In genomic region chr10:18365432-18365831, GRCm38 (mm10) we compare ENCODE assay signal across 17 mouse cellular contexts. TPM values are rescaled to one million over a fixed set of nuclear protein-coding genes. Genes with fewer than 3 reads are reported as not detected.
"Had no signal": no experiment of that assay in that cellular context is flagged by ENCODE, and none has a peak within 500 bp of the region (broad histone marks: within the 10 kb centered on the region; RNA-seq: fewer than 3 reads in every experiment).

No protein-coding gene starts in this region.

- H3K36me3 ChIP-seq: liver, embryonic 15.5 days; lung, embryonic 15.5 days; midbrain, embryonic 13.5 days; midbrain, embryonic 15.5 days; neural tube, embryonic 12.5 days; stomach, embryonic 15.5 days had no signal

- H3K4me2 ChIP-seq: liver, embryonic 15.5 days; lung, embryonic 15.5 days; midbrain, embryonic 11.5 days; midbrain, embryonic 13.5 days; midbrain, embryonic 15.5 days; neural tube, embryonic 12.5 days; stomach, embryonic 15.5 days had no signal

- H3K9me3 ChIP-seq: liver, embryonic 15.5 days; lung, embryonic 15.5 days; midbrain, embryonic 13.5 days; midbrain, embryonic 15.5 days; neural tube, embryonic 12.5 days; stomach, embryonic 15.5 days had no signal

- ATAC-seq: liver, postnatal 0 days; lung, postnatal 0 days; midbrain, embryonic 13.5 days; midbrain, embryonic 15.5 days had no signal

- H3K27me3 ChIP-seq: liver, embryonic 15.5 days; lung, embryonic 15.5 days; midbrain, embryonic 15.5 days; neural tube, embryonic 12.5 days; stomach, embryonic 15.5 days had no signal

- DNase-seq: liver, postnatal 0 days; lung, adult 2 months; lung, postnatal 14 days; lung, postnatal 36 days; right cerebral cortex, postnatal 14 days; thymus, adult 18-20 months; thymus, postnatal 14 days; thymus, postnatal 36 days had no signal

- H3K4me3 ChIP-seq: liver, embryonic 15.5 days; lung, embryonic 15.5 days; midbrain, embryonic 13.5 days; midbrain, embryonic 15.5 days; neural tube, embryonic 12.5 days; stomach, embryonic 15.5 days had no signal

- H3K9ac ChIP-seq: liver, embryonic 15.5 days; liver, postnatal 0 days; lung, embryonic 15.5 days; midbrain, embryonic 13.5 days; midbrain, embryonic 15.5 days; neural tube, embryonic 12.5 days; stomach, embryonic 15.5 days had no signal

- H3K4me1 ChIP-seq: liver, embryonic 15.5 days had no signal

- H3K27ac ChIP-seq: liver, embryonic 15.5 days; lung, embryonic 15.5 days; macrophage; midbrain, embryonic 13.5 days; midbrain, embryonic 15.5 days; neural tube, embryonic 12.5 days; stomach, embryonic 15.5 days had no signal

RNA-seq across cellular contexts. Expression of gene Nhsl1, which starts 46.6 kb away (rescaled TPM):
- polyA plus RNA-seq: macrophage had no signal
